ENCODE assay signal across 25 mouse cellular contexts in genomic region chr6:122939618-122940017, GRCm38 (mm10). TPM values are rescaled to one million over a fixed set of nuclear protein-coding genes. Genes with fewer than 3 reads are reported as not detected.
A peak's percentile ranks its signal among the peaks of the same experiment; 100 is the strongest.
DNase-seq lines count a peak whose midpoint lies in the region; ATAC-seq lines count a peak whose summit lies in the region.
"Had no signal": no experiment of that assay in that cellular context is flagged by ENCODE, and none has a peak within 500 bp of the region (broad histone marks: within the 10 kb centered on the region; RNA-seq: fewer than 3 reads in every experiment).

No protein-coding gene starts in this region.

- WGBS in heart, embryonic 11.5 days (ENCODE audit: insufficient replicate concordance) = 79% methylated on average over 5 of the region's 5 CpGs
- WGBS in kidney, embryonic 15.5 days = 77% methylated on average over 5 of the region's 5 CpGs

- H3K9me3 ChIP-seq in heart, embryonic 11.5 days (replicated peaks; ENCODE audit: control insufficient read depth, low read length) = no peaks in the 10 kb centered on the region
- no peaks in the 10 kb centered on the region for H3K9me3 ChIP-seq in kidney, embryonic 15.5 days (replicated peaks)
- H3K9me3 ChIP-seq: embryonic facial prominence, embryonic 10.5 days; forebrain, embryonic 13.5 days; G1E; hindbrain, embryonic 13.5 days had no signal

- no peak overlapping the region for H3K27ac ChIP-seq in heart, embryonic 11.5 days (ENCODE audit: low read depth, low read length)
- peak overlapping the region; percentile 23; the same call in 1 of the 2 replicates for H3K27ac ChIP-seq in brown adipose tissue, adult 24 weeks (replicated peaks; ENCODE audit: low read depth, low read length)
- H3K27ac ChIP-seq in kidney, embryonic 15.5 days = no peak overlapping the region
- H3K27ac ChIP-seq: embryonic facial prominence, embryonic 10.5 days; forebrain, embryonic 13.5 days; hindbrain, embryonic 13.5 days; hindbrain, postnatal 0 days had no signal

- H3K27me3 ChIP-seq in heart, embryonic 11.5 days (ENCODE audit: control insufficient read depth, insufficient read depth, low read length) = no peaks in the 10 kb centered on the region
- H3K27me3 ChIP-seq in kidney, embryonic 15.5 days = no peaks in the 10 kb centered on the region
- H3K27me3 ChIP-seq: forebrain, embryonic 13.5 days; hindbrain, embryonic 13.5 days had no signal

- DNase-seq in heart, adult 11 months = peak; percentile 92
- DNase-seq in lung, postnatal 36 days = peak; percentile 33
- DNase-seq in lung, postnatal 4 days = no peak
- no peak for DNase-seq in frontal cortex, postnatal 36 days (ENCODE audit: low spot score in 2 of 2)
- DNase-seq: adrenal gland, postnatal 10 days; B cell, adult 2 months; cerebellum, adult 2 months; cerebellum, postnatal 10 days; forebrain, postnatal 0 days; gastrocnemius, postnatal 10 days had no signal

- no peak overlapping the region for H3K9ac ChIP-seq in heart, embryonic 11.5 days (ENCODE audit: low read depth, low read length)
- H3K9ac ChIP-seq in kidney, embryonic 15.5 days = no peak overlapping the region
- H3K9ac ChIP-seq: forebrain, embryonic 13.5 days; forebrain, postnatal 0 days; hindbrain, embryonic 13.5 days had no signal

- H3K4me3 ChIP-seq in heart, embryonic 11.5 days (ENCODE audit: low read depth, low read length) = no peak overlapping the region
- H3K4me3 ChIP-seq in brown adipose tissue, adult 24 weeks (ENCODE audit: insufficient read depth, low read depth, low read length) = no peak overlapping the region
- no peak overlapping the region for H3K4me3 ChIP-seq in kidney, embryonic 15.5 days (replicated peaks)
- H3K4me3 ChIP-seq: embryonic facial prominence, embryonic 10.5 days; forebrain, embryonic 13.5 days; hindbrain, embryonic 13.5 days had no signal

- no peak overlapping the region for H3K4me2 ChIP-seq in heart, embryonic 11.5 days
- no peak overlapping the region for H3K4me2 ChIP-seq in kidney, embryonic 15.5 days
- H3K4me2 ChIP-seq: forebrain, embryonic 13.5 days; hindbrain, embryonic 13.5 days had no signal

- H3K4me1 ChIP-seq in heart, embryonic 11.5 days (ENCODE audit: control insufficient read depth, insufficient read depth, low read length) = no peaks in the 10 kb centered on the region
- H3K4me1 ChIP-seq in brown adipose tissue, adult 24 weeks (ENCODE audit: control insufficient read depth, insufficient read depth, insufficient read length, low read length) = no peaks in the 10 kb centered on the region
- H3K4me1 ChIP-seq in kidney, embryonic 15.5 days = no peaks in the 10 kb centered on the region
- H3K4me1 ChIP-seq: embryonic facial prominence, embryonic 10.5 days; forebrain, embryonic 13.5 days; hindbrain, embryonic 13.5 days had no signal

- no peak for ATAC-seq in heart, embryonic 11.5 days (replicated peaks; ENCODE audit: insufficient number of reproducible peaks, low FRiP score, low TSS enrichment)
- ATAC-seq in megakaryocyte progenitor cell, adult 5-6 weeks (replicated peaks; ENCODE audit: poor library complexity) = peak; percentile 65
- ATAC-seq in kidney, embryonic 15.5 days (replicated peaks; ENCODE audit: low FRiP score) = no peak
- ATAC-seq: CD4-positive, CD25-positive, alpha-beta regulatory T cell, adult 4 months; forebrain, embryonic 13.5 days; forebrain, postnatal 0 days; hindbrain, postnatal 0 days had no signal

- H3K36me3 ChIP-seq in heart, embryonic 11.5 days (ENCODE audit: control insufficient read depth, insufficient read depth, low read length) = no peaks in the 10 kb centered on the region
- no peaks in the 10 kb centered on the region for H3K36me3 ChIP-seq in kidney, embryonic 15.5 days
- H3K36me3 ChIP-seq: embryonic facial prominence, embryonic 10.5 days; G1E; hindbrain, embryonic 13.5 days had no signal

RNA-seq across cellular contexts. Expression of gene Clec4a3, which starts 12.7 kb away (rescaled TPM):
- 0.17 TPM in 1 of 2 replicates, not detected in the other for polyA plus RNA-seq in heart, embryonic 11.5 days (2014; fragmentation: Nextera tagmentation; extraction: Ambion mirVana)
- 4.0 and 5.1 TPM in 2 replicates for polyA plus RNA-seq in brown adipose tissue, adult 24 weeks (2012; ENCODE audit: insufficient read depth, insufficient read length, missing spikeins)
- 3.1 and 3.3 TPM in 2 replicates for total RNA-seq in megakaryocyte progenitor cell, adult 5-6 weeks (2015)
- 0.41 and 5.4 TPM in 2 replicates for total RNA-seq in megakaryocyte progenitor cell, adult 5-6 weeks (2017)
- 2.8 and 4.0 TPM in 2 replicates for polyA plus RNA-seq in kidney, embryonic 15.5 days (2015; fragmentation: Nextera tagmentation; extraction: Ambion mirVana)
- total RNA-seq: G1E had no signal
- polyA plus RNA-seq: forebrain, embryonic 13.5 days; G1E had no signal

RNA-seq across cellular contexts. Expression of gene Clec4a1, which starts 18.0 kb away (rescaled TPM):
- polyA plus RNA-seq in heart, embryonic 11.5 days (2014; fragmentation: Nextera tagmentation; extraction: Ambion mirVana) = 0.14 and 0.43 TPM in 2 replicates
- 6.4 and 8.5 TPM in 2 replicates for polyA plus RNA-seq in brown adipose tissue, adult 24 weeks (2012; ENCODE audit: insufficient read depth, insufficient read length, missing spikeins)
- total RNA-seq in megakaryocyte progenitor cell, adult 5-6 weeks (2015) = 2.1 and 2.9 TPM in 2 replicates
- total RNA-seq in megakaryocyte progenitor cell, adult 5-6 weeks (2017) = 0.79 and 0.81 TPM in 2 replicates
- polyA plus RNA-seq in kidney, embryonic 15.5 days (2015; fragmentation: Nextera tagmentation; extraction: Ambion mirVana) = 3.8 and 4.2 TPM in 2 replicates
- polyA plus RNA-seq: G1E had no signal

RNA-seq across cellular contexts. Expression of gene Clec4a4, which starts 50.5 kb away (rescaled TPM):
- not detected in 2 replicates for polyA plus RNA-seq in heart, embryonic 11.5 days (2014; fragmentation: Nextera tagmentation; extraction: Ambion mirVana)
- not detected in 2 replicates for polyA plus RNA-seq in brown adipose tissue, adult 24 weeks (2012; ENCODE audit: insufficient read depth, insufficient read length, missing spikeins)
- total RNA-seq in megakaryocyte progenitor cell, adult 5-6 weeks (2015) = not detected in 2 replicates
- not detected in 2 replicates for total RNA-seq in megakaryocyte progenitor cell, adult 5-6 weeks (2017)
- not detected in 2 replicates for polyA plus RNA-seq in kidney, embryonic 15.5 days (2015; fragmentation: Nextera tagmentation; extraction: Ambion mirVana)
- total RNA-seq: adrenal gland, postnatal 10 days; adrenal gland, postnatal 4 days; G1E; gastrocnemius, postnatal 10 days; gastrocnemius, postnatal 4 days; heart, postnatal 10 days; hematopoietic stem cell, adult 5-6 weeks; hindbrain, postnatal 0 days had no signal
- polyA plus RNA-seq: CD4-positive, CD25-positive, alpha-beta regulatory T cell, adult 4 months; cerebellum, adult 2 months; embryonic facial prominence, embryonic 10.5 days; forebrain, embryonic 13.5 days; forebrain, postnatal 0 days; G1E; heart, embryonic 14.5 days; hindbrain, embryonic 13.5 days; hindbrain, postnatal 0 days had no signal

Comparison
In these comparisons a context has a peak if more than half of its experiments do, and no peak if none do; other contexts are left out.
1. DNase-seq: peak in heart, adult 11 months (single experiment) and lung, postnatal 36 days (single experiment); none in lung, postnatal 4 days (0 of 2) and frontal cortex, postnatal 36 days (0 of 2).